17 mouse cellular contexts compared by ENCODE assay signal in genomic region chr1:25568096-25568495, GRCm38 (mm10).
"Had no signal": no experiment of that assay in that cellular context is flagged by ENCODE, and none has a peak within 500 bp of the region (broad histone marks: within the 10 kb centered on the region; RNA-seq: fewer than 3 reads in every experiment).

No protein-coding gene starts in this region.

- DNase-seq: left cerebral cortex, postnatal 4 days; liver; liver, embryonic 13.5 days; liver, postnatal 0 days; lung, adult 18-20 months; lung, adult 2 months; lung, embryonic 14.5 days; lung, postnatal 10 days; lung, postnatal 14 days; lung, postnatal 36 days; lung, postnatal 4 days; midbrain, embryonic 14.5 days had no signal

- ATAC-seq: liver, embryonic 12.5 days; liver, postnatal 0 days; lung, postnatal 0 days; midbrain, embryonic 13.5 days; midbrain, embryonic 15.5 days; midbrain, embryonic 16.5 days had no signal
